Mouse (Mus musculus): ENCODE data around the gene Abhd11.
"Not testable (repeated sequence)": the region's sequence is repeated elsewhere in the genome, so short reads cannot be mapped to it uniquely, and the experiment has no call there.

The Abhd11 gene

GRCm38 (mm10) chr5:135008671-135009589, at the start of gene Abhd11:
TSS of gene Abhd11 (plus strand) at chr5:135009152.
- peak; percentile 100 for DNase-seq (ENCODE audit: low read depth, low spot score)

GRCm38 (mm10) chr5:134960430-134960829, 48.5 kb upstream of the Abhd11 start:
- DNase-seq (ENCODE audit: low read depth, low spot score): no peak

GRCm38 (mm10) chr5:134961519-134961918, 47.4 kb upstream of the Abhd11 start:
- DNase-seq (ENCODE audit: low read depth, low spot score): no peak

- no peak for DNase-seq (ENCODE audit: low read depth, low spot score)
Observed at GRCm38 (mm10) chr5:134963546-134963945, 45.4 kb upstream of the Abhd11 start.

- DNase-seq (ENCODE audit: low read depth, low spot score): not testable (repeated sequence)
Observed at GRCm38 (mm10) chr5:134964655-134965054, 44.3 kb upstream of the Abhd11 start.

- peak; percentile 83 for DNase-seq (ENCODE audit: low read depth, low spot score)
Observed at GRCm38 (mm10) chr5:134965473-134965851, 43.5 kb upstream of the Abhd11 start.

GRCm38 (mm10) chr5:134965852-134966821, 42.8 kb upstream of the Abhd11 start:
- DNase-seq (ENCODE audit: low read depth, low spot score): peak; percentile 49

- no peak for DNase-seq (ENCODE audit: low read depth, low spot score)
Observed at GRCm38 (mm10) chr5:134967164-134967944, 41.6 kb upstream of the Abhd11 start.

GRCm38 (mm10) chr5:134970671-134971070, 38.3 kb upstream of the Abhd11 start:
- DNase-seq (ENCODE audit: low read depth, low spot score): no peak

GRCm38 (mm10) chr5:134973081-134973480, 35.9 kb upstream of the Abhd11 start:
- no peak for DNase-seq (ENCODE audit: low read depth, low spot score)

GRCm38 (mm10) chr5:134973526-134973925, 35.4 kb upstream of the Abhd11 start:
- no peak for DNase-seq (ENCODE audit: low read depth, low spot score)

- DNase-seq (ENCODE audit: low read depth, low spot score): no peak
Observed at GRCm38 (mm10) chr5:134974294-134974693, 34.7 kb upstream of the Abhd11 start.

- no peak for DNase-seq (ENCODE audit: low read depth, low spot score)
Observed at GRCm38 (mm10) chr5:134974921-134975320, 34.0 kb upstream of the Abhd11 start.

GRCm38 (mm10) chr5:134976164-134976563, 32.8 kb upstream of the Abhd11 start:
- no peak for DNase-seq (ENCODE audit: low read depth, low spot score)

- DNase-seq (ENCODE audit: low read depth, low spot score): no peak
Observed at GRCm38 (mm10) chr5:134976577-134977250, 32.2 kb upstream of the Abhd11 start.

GRCm38 (mm10) chr5:134977837-134978236, 31.1 kb upstream of the Abhd11 start:
- no peak for DNase-seq (ENCODE audit: low read depth, low spot score)

GRCm38 (mm10) chr5:134981149-134981548, 27.8 kb upstream of the Abhd11 start:
- DNase-seq (ENCODE audit: low read depth, low spot score): no peak

- DNase-seq (ENCODE audit: low read depth, low spot score): no peak
Observed at GRCm38 (mm10) chr5:134983111-134983510, 25.8 kb upstream of the Abhd11 start.

- no peak for DNase-seq (ENCODE audit: low read depth, low spot score)
Observed at GRCm38 (mm10) chr5:134983771-134984170, 25.2 kb upstream of the Abhd11 start.

GRCm38 (mm10) chr5:134985633-134986297, 23.2 kb upstream of the Abhd11 start, which contains the start of gene Cldn3:
TSS of gene Cldn3 (plus strand) at chr5:134986214.
- peak; percentile 21 for DNase-seq (ENCODE audit: low read depth, low spot score)
